Mouse (Mus musculus) lung, postnatal 0 days (tissue): Measurements from ENCODE around the gene Kmt2e.

Experiments
- CTCF ChIP-seq: IDR thresholded peaks from 2 replicates; pipeline ENCODE4 v1.5.1; 2016; ENCODE audit warnings: antibody characterized with exemption, mild to moderate bottlenecking
- EP300 ChIP-seq: IDR thresholded peaks from 2 replicates; pipeline ENCODE4 v1.6.1; 2016; ENCODE audit warnings: antibody characterized with exemption, mild to moderate bottlenecking, control low read depth

DNA sequence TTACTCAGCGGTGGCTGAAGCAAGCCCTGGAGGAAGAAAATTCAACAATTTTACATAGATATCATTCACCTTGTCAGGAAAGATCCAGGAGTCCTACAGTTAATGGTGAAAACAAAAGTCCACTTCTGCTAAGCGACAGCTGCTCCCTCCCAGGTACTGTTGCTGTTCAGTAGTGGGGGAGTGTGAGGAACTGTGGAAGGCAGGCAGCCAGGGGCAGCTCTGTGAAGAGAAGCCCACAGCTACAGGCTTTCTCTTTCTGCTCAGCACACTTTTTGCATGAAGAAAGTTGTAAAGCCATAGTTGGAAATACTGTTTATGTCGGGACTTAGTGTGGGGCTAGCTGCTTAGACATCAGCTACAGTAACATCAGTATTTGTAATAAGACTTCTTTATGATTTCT is 62.2 kb downstream of the Kmt2e start:
- TF ChIP-seq CTCF (no peak), EP300 (no peak)
